Mouse (Mus musculus): ENCODE measurements around the gene Olfr694.

DNA sequence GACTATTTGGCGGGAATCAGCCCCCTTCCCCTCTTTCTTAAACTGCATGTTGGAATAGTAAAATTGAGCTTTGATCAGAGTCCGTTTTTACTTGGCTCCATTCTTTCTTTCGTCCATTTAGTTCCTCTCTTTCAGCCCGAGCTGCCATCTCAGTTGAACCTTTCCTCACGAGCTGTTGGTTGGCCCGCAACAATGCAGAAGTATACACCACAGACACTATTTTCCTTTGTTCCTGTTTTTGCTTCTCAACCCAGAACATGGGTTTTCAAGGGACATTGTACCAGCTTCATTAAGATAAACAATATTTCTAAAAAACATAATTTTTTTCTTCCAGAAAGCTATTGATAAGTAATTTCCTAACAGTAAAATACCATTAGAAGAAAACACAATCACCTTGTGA, 19.8 kb upstream of the Olfr694 start:
- TF ChIP-seq CTCF (IDR thresholded peaks at IDR 0.05; ENCODE audit: low read depth): no peak
- TF ChIP-seq EP300 (IDR thresholded peaks at IDR 0.05; ENCODE audit: low read depth): no peak

Measured in liver, embryonic 14.5 days (tissue).